Mouse (Mus musculus) left cerebral cortex, postnatal 25 days (tissue): Measurements from ENCODE around the gene Ctsh. TPM values are rescaled to one million over a fixed set of nuclear protein-coding genes. Genes with fewer than 3 reads are reported as not detected.

ENCODE experiments used
- DNase-seq, 2 experiments: peaks; one replicate each; pipeline ENCODE4 v3.0.0; 2022; ENCODE audit warnings: low spot score in 2 of 2, mixed read lengths in 1 of 2
- intact Hi-C: fragments of 180-260 bp; cut with DNase I; formaldehyde crosslinking; loops from one replicate; pipeline ENCODE4 v1.15.1; 2025
- total RNA-seq, 2 experiments: library from RNA; stranded (reverse); gene quantifications; 2 replicates each; pipeline ENCODE4 v1.2.3; 2021

Gene Ctsh
- total RNA-seq, 2 experiments from 2014 or later = 20.5 TPM

DNA sequence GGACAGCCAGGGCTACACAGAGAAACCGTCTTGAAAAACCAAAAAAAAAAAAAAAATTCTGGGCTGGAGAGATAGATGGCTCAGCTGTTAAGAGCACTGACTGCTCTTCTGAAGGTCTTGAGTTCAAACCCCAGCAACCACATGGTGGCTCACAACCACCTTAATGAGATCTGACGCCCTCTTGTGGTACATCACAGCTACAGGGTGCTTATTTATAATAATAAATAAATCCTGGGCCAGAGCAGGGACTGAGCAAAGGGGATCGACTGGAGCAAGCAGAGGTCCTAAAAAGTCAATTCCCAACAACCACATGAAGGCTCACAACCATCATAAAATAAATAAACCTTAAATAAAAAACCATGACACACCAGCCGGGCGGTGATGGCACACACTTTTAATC is 45.0 kb downstream of the Ctsh start:
- intact Hi-C loops = no loop called here
- DNase-seq = no peak

DNA sequence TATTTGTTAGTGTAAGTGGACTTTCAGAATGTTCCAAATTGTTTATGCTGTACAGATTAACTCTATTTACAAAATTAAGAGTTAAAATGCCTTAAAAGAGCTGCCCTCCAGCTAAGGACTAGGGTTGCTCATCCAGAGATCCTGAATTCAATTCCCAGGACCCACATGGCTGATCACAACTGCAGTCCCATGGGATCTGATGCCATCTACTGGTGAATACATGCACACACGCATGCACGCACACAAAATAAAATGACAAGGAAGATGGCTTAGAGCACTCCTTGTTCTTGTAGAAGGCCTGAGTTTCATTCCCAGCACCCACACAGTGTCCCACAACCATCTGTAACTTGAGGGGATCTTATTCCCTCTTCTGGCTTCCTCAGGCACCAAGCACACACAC is 46.8 kb downstream of the Ctsh start:
- no peak for DNase-seq
- intact Hi-C loops = no loop called here

DNA sequence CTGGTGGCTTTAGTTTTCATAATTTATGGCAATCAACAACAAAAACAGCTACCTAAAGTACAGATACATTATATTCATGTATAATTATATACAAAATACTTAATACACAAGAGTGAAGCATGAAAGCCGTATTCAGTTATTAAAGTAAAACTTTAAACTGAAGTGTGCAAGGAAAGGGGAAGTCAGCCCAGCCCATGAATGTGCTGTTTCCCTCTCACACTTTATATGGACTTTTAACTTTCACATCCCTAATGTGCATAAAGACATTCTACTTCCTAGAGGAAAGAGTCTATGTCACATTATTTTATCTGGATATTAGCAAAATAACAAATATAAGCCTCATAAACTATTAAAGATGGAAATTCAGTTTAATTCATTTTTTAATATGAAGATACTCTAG is 51.5 kb downstream of the Ctsh start:
- intact Hi-C loops = no loop called here

DNA sequence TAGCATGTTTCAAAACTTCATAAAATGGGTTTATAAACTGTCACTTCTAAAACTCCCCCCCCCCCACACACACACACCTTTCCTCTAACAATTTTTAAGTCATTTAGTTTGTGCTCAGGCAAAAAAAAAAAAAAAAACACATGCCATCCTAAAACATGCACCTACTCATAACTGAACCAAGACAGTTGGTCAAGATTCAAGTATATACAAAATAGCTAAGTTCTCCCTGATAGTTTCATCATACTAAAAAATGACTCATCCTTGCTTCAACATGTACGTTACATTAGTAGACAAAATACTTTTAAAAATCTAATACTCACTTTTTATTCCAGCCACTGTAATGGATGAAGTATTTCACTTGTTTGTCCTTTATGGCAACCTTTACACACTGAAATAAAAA is 53.0 kb downstream of the Ctsh start:
- DNase-seq = no peak

More for the DNA sequence above, 51.5 kb downstream of the Ctsh start:
- no peak for DNase-seq

DNA sequence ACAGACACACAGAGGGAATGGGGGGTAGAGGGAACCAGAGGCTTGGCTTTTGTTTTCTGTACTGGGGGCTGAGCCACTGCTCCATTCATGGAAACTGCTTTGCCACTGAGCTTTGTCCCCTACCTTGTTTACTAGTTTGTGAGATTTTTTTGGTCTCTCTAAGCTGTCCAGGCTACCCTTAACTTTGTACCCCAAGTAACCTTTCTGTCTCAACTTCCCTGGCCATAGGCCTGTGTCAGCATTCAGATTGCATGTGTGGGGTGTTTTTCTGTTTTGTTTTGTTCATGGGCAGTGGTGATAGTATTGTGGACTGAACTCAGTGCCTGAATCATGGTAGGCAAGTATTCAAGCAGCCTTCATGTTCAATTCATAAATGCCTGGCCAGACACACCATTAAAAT is 54.3 kb downstream of the Ctsh start:
- intact Hi-C loops = no loop called here
- no peak for DNase-seq

More for the DNA sequence above, 53.0 kb downstream of the Ctsh start:
- intact Hi-C loops = no loop called here

GRCm38 (mm10) chr9:90109386-90109785 is 55.4 kb downstream of the Ctsh start:
- DNase-seq = no peak
- intact Hi-C loops = no loop called here

DNA sequence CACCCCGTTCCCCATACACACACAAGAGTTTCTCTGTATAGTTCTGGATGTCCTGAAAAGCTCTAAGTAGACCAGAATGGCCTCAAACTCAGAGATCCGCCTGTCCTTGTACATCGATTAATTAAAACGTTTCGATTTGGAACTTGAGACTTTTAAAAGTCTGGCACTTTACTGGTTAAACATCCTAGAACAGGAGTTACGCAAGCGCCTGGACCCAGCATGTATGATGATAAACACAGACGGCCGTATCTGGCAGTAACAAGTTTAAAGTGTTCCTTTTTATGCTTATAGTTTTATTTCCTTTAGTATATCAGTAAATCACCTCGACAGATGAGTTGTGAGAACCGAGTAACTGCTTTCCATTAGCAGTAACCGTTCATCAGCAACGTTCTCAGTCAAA is 59.2 kb downstream of the Ctsh start:
- no peak for DNase-seq
- intact Hi-C loops = loop anchor here (5.0 kb wide), 1 partner anchor 1631 kb away; the partner anchor contains the start of gene Syncrip

DNA sequence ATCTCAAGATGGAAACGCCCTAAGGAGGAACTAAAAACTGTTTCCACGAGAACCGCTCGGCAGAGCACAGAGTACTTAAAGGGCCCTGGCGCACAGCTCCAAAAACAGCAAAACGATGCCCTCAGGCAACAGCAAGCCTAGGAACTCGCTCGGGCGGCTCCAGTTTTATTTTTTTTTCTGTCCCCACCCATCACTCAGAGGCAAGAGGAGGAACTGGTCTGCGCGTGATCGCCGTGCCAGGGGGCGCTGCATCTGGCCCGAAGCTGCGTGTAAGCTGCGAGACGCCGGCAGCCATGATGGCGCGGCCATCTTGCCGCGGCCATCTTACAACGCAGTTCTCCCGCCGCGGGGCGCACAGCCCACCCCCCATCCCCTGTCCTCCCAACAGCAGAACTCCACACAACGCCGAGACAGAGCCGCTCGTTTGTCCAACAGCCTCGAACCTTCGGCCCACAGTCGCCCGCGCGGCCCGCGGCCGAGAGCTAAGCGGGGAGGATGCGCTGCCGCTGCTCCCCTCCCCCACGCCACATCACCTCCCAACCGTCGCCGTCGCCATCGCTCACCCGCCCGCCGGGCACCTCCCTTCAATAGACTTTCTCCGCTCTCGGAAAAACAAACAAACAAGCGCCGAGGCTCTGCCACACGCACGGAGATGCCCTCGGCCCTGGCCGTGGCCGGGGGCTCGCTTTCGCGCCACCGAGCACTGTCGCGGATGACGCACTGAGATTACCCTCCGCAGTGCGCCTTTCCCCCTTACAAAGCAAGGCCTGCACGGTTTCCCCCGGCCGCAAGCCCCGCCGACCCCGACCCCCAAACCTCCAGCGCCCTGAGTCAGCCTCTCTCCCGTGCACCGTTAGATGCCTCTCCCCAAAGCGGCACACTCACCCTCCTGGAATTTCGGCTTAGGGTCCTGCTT is 60.0 kb downstream of the Ctsh start:
- intact Hi-C loops = loop anchor here (1.0 to 5.0 kb wide), 3 partner anchors 49 to 1632 kb away; partner anchors contain the start of genes Adamts7, Syncrip and Tbc1d2b
- DNase-seq = peak; percentile 94 to 95

DNA sequence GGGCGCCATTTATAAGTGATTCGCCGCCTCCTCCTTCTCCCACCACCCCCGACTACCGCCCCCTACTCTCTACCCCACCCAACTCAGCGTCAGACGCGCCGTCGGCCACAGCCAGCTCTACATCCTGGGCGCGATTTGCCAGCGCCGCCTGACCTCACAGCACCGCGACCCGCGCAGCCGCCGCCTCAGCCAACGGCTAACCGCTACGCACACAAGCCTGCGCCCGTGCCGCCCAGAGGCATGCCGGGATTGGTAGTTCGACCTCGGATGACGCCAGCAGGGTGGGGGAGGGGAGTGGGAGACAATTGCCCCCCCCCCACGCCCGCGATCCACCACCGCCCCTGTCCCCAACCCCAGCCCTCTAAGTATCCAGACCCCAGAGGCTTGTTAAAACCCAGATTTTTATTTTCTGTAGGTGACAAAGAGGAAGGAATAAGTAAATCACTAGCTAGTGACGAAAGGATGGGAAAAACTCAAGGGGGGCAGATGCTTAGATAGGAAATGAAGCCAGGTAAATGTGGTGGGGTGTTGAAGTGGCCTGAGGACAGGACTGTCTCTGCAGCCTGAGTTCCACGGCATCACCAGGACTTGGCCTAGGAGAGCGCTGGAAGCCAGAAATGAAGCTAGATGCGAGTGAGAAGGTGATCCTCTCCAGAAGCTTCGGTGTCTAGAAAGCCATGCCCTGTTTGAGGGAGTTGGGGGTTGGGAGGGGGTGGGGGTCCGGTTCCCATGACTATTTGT is 60.8 kb downstream of the Ctsh start, which contains the start of gene Morf4l1:
TSS of gene Morf4l1 (minus strand) at position 208 of the 741 bp plus-strand sequence.
- peak; percentile 98 to 99 for DNase-seq

DNA sequence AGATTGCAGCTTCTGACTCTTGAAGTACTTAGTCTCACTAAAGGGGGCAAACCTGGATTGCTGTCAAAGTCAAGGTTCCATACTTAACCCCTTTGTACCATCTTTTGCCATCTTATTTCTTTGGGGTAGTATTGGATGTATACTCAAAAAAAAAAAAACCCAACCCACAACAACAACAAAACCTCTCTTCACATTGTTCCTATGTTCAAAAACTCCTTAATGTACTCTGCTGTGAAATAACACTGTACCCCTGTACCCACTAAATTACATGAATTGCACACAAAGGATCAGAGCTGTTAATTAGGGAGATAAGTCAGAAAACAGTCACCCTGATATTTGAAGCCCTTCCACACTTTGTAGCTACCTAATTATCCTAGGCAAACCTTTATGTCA is 61.4 kb downstream of the Ctsh start:
- DNase-seq = no peak
- intact Hi-C loops = loop anchor here (2.0 kb wide), 1 partner anchor 155 kb away; the partner anchor contains the start of gene Tbc1d2b

More for the DNA sequence above, 60.8 kb downstream of the Ctsh start, which contains the start of gene Morf4l1:
- intact Hi-C loops = loop anchor here (1.0 to 5.0 kb wide), 3 partner anchors 49 to 1632 kb away; partner anchors contain the start of genes Adamts7, Syncrip and Tbc1d2b

DNA sequence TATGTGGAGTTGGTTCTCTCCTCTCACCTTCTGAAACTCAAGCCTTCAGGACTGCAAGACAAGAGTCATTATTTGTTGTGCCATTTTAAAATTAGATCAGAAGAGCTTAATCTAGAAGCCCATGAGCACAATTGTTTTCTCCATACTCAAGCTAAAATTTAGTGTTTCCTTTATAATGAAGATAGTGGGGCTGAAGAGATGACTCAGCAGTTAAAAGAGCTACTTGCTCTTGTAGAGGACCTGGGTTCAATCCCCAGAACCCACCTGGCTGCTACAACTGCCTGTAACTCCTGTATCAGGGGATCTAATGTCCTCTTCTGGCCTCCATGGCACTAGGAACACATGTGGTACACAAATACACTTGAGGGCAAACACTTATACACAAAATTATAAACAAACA is 63.3 kb downstream of the Ctsh start:
- intact Hi-C loops = no loop called here
- DNase-seq = no peak

DNA sequence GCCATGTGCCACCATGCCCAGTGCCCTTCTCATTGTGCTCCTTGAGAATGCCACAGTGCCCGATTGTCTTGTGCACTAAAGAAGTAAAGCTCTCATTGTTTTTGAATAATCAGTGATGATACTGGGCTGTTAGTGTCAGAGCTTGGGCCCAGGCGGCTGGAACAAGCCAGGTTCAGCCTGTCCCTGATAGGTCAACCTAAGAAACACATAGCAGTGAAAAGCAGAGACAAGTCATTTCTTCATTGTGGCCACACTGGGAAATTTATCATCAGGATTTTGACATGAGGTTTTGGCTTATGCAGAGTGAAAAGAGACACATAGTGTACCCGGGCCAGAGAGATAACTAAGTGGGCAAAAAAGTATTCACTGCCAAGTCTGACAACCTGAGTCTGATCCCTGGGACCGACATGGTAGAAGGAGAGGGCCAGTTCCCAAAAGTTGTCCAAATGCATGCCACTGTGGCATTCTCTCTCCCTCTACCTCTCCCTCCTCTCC is 68.3 kb downstream of the Ctsh start:
- no peak for DNase-seq
- intact Hi-C loops = no loop called here

- intact Hi-C loops = no loop called here
- DNase-seq = no peak
Observed at GRCm38 (mm10) chr9:90124156-90124872, 70.4 kb downstream of the Ctsh start.

DNA sequence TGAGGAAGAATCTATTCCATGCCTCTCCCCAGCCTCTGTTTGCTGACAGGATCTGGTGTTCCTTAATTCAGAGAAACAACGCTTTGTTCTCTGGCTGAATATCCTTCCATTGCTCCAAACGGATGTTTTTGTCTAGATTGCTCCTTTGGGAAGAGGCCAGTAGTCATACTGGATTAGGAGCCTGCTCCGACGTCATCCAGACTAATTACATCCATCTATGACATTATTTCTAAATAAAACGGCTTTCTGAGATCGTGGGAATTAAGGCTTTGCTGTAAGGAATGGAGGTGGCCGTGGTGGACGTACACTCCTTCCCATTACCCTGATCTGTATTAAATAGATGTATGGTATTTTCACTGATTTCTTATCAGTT is 70.9 kb downstream of the Ctsh start:
- DNase-seq = no peak
- intact Hi-C loops = no loop called here

Other genes with a start within 250 kb of the Ctsh start
- gene Rasgrf1, start 144.2 kb upstream of the Ctsh start, total RNA-seq = 100 to 1,000 TPM; 213 to 223 TPM
- gene Morf4l1, start 60.6 kb downstream of the Ctsh start, total RNA-seq = 100 to 1,000 TPM; 411 to 422 TPM
- gene Adamts7, start 108.9 kb downstream of the Ctsh start, total RNA-seq = under 1 TPM; 0.23 to 0.30 TPM
- 10 to 100 TPM in 1 of 2 experiments, 1 to 10 TPM in 1; 8.9 to 11.6 TPM for gene Tbc1d2b, start 216.7 kb downstream of the Ctsh start, total RNA-seq